Mouse (Mus musculus): ENCODE results near the gene Auts2. TPM values are rescaled to one million over a fixed set of nuclear protein-coding genes. Genes with fewer than 3 reads are reported as not detected.

The Auts2 gene
- total RNA-seq, 2 experiments from 2014 or later, result 43.4 to 57.3 TPM

DNA sequence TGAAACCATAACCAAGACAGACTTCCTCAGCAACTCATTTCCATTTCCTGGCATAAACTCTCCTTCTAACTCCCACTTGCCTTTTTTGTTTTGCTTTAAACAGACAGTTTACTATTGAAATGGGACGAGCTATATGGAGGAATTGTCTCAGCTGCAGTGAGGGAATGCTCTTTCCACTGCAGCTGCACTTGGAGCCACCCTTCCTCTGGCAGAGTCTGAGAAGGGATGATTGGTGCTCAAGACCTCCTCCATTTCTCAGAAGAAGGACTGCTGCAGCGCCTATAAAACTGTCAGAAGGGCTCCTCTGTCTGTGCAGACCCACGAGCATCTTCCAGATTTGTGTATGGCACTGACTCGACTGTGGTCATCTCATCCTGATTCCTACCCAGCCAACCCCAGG is 342.5 kb downstream of the Auts2 start:
- peak in 1 of 2 experiments; percentile 14 for DNase-seq (ENCODE audit: low spot score in 2 of 2)

DNA sequence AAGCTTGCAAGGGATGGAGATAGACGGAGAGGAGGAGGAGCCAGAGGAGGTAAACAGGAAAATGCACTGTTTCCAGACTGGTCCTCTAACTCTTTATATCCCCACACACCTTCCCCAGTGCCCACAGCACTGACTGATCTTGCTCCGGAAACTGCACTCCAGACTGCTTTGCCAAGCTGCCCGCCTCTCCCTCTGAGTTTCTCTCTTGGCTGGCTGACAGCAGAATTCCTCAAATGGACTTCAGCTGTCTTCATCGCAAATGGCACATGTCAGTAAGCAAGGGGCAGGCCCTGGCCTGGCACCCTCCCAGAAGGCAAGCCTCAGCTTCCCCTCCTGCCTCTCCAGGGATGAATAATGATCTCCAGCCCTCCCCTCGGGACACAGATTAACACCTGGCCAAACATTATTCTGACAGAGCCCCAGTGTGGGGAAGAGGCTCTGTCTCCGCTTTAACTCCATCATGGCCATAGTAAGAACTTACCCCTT is 348.1 kb downstream of the Auts2 start:
- peak; percentile 23 to 44 for DNase-seq (ENCODE audit: low spot score in 2 of 2)

DNA sequence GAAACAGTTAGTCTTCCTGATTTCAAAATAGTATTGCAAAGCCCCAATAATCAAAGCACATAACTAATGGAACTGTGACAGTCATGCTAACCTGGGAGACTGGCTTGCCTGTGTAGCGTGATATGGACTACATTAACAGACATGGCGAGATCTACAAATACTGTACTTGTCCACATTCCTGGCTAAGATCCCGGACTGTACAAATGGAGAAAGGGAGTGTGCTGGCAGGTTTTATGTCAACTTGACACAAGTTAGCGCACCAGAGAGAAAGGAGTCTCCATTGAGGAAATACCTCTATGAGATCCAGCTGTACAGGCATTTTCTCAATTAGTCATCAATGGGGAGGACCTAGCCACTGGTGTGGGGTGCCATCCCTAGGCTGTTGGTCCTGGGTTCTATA is 353.0 kb downstream of the Auts2 start:
- DNase-seq (ENCODE audit: low spot score in 2 of 2), result no peak

DNA sequence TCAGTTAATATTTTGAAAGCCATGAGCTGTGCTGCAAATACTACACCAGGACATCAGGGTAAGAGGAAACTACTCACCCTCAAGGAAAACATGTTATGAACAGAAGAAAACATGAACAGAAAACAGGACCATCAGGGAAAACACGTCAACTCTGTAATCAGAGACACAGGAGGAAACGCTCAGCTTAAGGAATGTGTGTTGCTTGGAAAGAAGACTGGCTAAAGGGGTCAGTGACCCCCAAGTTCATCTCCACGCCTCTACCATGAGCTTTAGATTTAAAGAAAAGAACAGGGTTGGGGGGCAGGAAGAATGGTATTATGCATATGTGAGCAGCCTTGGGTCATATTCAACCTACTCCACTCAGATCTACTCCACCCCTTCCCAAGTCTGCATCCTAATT is 356.5 kb downstream of the Auts2 start:
- no peak for DNase-seq (ENCODE audit: low spot score in 2 of 2)

DNA sequence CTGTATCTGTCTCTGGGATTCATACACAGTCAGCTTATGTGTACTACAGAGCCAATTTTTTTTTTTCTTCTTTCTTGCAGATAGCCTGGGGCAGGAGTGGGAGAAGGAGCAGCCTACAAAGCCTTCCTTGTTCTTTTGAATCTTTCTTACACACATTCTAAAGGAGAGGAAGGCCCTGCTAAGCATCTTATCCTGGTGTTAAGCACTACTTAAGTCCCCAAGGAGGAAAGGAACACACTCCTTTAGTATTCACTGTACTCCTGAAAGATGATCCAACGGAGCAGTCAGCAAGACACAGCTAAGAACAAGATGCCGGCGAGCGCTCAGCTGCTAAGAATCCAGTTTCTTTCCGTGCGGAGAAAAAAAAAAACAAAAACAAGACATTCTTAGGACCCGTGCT is 356.9 kb downstream of the Auts2 start:
- no peak for DNase-seq (ENCODE audit: low spot score in 2 of 2)

DNA sequence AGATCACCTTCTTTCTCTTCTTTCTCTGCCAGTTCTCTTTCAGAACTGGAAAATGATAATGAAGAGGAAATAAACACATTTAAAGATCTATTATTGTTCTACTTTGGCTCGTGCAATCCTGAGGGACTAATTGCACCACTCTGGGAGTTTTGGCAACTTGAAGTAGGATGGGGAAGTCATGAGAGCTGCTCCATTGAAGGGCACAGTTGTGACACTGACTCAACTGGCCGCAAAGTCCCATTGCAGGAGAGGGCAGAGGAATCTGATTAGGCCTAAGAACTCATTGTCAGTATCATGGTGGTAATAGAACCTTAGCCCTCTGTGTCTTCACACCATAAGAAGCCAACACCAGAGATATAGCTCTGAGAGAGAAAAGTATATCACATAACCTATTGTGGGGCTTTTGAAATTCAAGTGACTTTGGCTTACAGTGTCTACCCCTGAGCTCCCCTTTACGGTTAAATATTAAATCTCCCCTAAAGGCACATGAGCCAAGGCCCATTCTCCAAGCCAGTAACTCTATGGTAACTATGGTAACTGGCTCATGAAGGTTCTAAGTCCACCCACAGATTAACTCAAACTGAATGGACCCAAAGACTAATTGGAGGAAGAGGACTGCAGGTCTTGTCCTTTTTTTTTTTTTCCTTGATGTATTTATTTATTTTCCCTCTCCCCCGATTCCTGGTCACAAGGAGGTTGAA is 358.6 kb downstream of the Auts2 start:
- DNase-seq (ENCODE audit: low spot score in 2 of 2), result no peak

DNA sequence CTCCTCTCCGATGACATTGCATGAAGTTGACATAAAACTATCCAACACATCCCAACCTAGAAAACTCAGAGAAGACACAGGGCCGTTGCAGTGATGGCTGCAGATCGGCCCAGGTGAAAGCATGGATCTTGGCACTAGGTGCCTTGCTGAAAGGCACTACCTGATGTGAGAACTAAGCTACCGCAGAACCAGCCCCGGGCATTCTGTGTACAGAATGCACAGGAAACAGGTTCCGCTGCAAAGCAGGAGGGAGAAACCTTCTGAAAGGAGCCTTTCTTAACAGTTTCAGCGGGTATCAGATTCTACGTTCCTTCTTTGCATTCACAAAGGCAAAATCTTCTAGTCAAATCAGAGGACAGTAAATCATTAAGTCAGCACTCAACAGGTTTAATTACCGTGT is 361.1 kb downstream of the Auts2 start:
- DNase-seq (ENCODE audit: low spot score in 2 of 2), result no peak

DNA sequence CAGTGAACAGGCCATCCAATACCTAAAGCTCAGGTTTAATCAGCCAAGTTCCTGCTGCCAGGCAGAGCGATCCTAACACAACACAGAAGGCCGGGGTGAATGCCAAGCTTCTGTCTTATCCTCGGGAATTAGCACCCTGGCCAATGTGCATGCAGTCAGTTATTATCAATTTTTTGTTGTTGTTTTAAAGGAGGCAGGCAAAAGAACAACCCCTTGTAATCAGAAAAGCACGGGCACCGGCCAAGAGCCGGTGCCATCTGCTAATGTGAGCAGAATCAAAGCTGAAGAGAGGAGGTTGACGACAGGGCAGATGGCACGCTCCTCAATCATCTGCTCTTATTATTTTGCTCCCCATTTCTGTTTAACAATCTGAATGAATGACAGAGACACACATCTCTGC is 373.1 kb downstream of the Auts2 start:
- no peak for DNase-seq (ENCODE audit: low spot score in 2 of 2)

DNA sequence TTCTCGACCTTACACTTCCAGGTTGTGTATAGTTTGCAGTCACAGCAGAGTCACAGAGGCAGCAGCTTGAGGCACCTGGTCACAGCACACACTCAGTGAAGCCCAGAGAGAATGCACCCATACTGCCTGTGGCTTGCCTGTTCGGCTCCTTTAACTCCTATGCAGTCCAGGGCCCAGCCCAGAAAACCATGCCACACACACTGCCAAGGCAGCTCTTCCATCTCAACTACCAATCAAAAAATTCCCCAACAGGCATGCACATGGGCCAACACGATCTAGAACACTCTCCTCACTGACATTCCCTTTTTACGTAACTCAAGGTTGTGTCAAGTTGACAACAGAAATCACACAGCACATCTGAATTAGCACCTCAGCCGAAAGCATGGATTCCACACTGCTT is 374.3 kb downstream of the Auts2 start:
- DNase-seq (ENCODE audit: low spot score in 2 of 2), result no peak

DNA sequence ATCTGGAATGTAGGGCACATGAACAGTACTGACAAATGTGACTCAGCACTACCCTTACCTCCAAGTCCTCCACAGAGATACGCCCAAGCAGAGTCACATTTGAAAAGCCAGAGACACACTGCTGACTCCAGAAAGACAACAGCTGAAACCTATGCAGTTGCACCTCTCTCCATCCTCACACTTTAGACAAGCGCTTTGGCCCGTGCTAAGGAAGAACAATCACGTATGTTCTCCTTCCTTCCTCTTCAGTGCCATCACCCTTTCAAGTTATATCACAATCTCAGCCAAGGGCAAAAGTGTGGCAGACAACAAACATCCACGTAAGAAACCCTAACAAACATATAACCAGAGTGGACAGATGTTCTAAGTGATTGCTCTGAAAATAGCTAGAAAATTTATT is 374.9 kb downstream of the Auts2 start:
- DNase-seq (ENCODE audit: low spot score in 2 of 2), result no peak

DNA sequence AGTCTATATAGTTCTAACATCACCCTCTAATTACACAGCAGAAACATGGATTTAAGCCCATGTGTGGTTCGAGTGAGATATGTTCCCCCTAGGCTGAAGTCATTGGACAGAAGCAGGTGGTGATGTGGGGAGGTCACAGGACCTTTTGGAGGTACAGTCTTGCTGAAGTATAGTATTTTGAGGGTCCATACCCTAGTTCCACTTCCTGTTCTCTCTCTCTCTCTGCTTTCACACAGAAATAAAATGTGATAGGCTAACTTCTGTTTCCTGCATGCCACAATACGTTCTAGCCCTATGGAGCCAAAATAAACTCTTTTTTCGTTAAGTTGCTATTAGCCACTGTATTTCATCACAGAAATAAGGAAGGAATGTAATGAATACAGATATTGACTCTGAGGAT is 376.6 kb downstream of the Auts2 start:
- DNase-seq (ENCODE audit: low spot score in 2 of 2), result no peak

DNA sequence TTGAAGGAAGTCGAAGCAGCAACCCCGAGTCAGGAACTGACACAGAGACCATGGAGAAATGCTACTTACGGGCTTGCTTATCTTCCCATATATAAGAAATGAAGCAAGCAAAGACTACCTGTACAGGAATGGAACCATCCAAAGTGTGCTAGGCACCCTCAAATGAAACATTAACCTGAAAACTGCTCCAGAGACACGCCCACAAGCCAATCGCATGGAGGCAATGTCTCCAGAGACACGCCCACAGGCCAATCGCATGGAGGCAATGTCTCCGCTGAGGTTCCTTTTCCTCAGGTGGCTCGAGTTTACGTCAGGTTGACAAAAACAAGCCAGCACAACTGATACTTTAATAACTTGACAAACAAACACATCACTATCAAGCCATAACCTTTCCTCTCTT is 379.2 kb downstream of the Auts2 start:
- DNase-seq (ENCODE audit: low spot score in 2 of 2), result no peak

DNA sequence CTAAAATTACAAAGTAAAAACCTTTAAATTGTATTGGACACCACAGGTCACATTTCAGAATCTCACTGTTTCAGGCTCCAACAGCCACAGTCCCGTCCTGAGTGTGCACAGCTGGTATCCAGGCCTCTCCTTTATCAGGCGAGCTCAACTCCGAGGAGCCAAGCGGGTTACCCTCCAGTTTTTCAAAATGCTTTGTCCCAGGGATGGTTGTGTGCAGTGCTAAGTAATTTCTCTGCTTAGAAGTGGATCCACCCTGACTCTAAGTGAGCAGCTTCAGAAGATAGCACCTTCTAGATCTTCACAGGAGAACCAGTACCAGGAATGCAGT is 381.0 kb downstream of the Auts2 start:
- no peak for DNase-seq (ENCODE audit: low spot score in 2 of 2)

DNA sequence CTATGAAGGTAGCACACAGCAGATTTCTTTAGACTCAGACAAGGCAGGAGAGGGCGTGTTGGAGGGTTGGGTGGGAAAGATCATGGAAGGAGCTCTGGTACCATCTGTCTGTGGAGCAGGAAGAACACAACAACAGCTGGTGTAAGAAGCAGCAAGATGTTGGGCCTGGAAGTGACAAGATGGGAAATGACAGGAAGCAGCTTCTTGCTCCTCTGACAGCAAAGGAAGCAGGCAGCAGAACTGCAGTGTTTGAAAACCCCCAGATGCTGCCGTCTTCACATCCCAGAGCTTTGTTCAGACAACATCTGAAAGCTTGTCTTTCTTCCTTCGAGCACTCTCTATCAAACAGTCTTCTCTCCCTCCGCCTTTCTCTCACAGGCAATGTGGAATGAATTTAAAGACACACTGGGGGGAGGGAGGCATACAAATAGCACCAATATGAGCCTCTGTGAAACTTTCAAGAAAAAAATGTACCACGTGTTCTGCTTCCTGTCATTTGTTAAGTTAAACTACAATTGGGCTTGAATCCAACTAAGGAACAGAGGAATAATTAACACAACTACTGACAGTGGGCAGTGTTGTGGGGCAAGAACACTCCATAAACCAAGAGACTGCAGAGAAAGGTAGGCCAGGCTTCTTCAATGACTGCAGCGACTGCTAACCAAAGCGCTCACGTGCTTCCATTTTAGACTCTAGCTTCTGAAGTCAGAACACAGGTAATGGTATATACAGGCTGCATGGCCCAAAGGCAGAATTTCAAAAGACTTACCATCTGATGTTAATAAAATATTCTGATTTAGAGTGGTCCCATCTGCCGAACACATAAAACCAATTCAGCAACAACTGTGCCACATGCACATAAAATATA is 381.6 kb downstream of the Auts2 start:
- no peak for DNase-seq (ENCODE audit: low spot score in 2 of 2)

DNA sequence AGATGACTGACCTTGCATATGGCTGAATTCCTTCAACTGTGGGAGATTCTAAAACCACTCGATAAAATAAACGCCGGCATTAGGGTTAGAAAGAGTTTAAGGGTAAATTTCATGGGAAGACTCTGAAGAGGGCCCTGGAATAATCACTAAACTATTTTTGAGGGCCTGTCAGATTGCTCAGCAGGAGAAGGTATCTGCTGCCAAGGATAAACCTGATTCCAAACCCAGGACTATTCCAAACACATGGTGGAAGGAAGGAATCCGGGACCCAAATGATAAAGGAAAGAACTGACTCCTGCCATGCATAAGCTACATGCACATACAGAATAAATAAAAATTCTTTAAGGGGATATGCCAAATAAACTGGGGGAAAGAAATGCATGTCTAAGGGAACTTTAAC is 399.0 kb downstream of the Auts2 start:
- no peak for DNase-seq (ENCODE audit: low spot score in 2 of 2)

DNA sequence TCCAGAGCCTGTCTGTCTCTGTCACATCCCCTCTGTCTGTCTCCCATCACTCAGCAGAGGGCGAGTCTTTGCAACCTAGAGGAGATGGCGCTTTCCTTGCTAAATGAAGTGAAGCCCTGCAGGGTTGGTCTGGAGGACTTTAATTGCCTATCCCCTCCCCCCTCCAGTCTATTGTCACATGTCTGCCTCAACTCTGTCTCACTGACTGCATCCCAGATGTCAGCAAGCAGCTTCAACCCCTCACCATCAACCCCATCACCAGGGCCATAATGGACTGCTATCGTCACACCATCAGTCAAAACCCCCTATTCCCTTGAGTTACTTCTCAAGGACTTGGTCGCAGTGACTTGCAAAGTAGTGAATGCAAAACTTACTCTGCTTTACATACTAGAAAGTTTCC is 402.3 kb downstream of the Auts2 start:
- DNase-seq (ENCODE audit: low spot score in 2 of 2), result no peak

DNA sequence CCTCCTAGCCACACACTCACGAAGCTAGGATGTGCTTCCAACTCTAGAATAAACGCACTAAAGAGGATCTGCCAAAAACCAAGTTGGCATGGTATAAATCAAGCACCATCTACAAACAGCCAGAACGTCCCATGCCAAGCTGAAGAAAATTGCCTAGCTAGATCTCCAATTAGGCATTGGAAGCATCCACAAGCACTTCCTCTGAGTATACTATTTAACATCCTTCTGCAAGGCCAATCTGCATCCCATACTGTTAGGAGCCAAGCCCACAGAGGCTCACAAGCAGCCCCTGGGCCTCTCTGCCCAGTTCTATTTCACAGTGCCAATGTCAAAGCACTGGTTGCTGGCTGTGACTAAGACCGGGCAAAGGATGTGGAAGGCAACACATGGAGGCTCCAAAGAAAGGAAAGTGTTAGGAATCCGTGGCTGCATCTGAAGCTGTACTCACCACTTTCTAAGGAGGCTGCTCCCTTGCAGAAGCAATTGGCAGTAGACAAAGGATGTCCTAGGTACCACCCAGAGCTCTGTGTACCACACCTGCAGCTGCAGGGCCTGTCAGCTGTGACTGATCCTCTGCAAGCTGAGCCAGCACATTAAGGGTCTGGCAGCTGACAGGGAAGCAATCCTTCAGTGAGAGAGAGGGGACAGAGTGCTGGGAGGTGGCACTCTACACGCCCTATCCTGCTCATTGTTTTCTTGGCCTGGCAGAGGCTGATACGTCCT is 407.0 kb downstream of the Auts2 start:
- no peak for DNase-seq (ENCODE audit: low spot score in 2 of 2)

DNA sequence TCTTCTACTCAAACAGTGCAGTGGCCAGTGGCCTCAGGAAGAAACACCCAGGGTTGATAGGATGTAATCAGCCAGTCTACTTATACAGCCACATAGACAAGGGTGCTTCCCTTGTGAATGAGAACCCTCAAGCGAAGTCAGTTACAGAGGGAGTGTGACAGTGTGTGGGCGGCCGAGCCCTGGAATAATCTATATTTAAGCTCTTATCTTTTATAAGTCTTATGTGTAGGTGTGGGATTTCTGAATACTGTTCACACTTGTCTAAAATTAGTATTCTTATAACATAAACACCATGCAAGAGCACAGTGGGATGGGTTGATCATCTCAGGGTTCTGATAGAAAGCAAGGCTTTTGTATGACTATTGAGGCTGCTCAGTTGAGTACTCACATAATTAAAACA is 411.2 kb downstream of the Auts2 start:
- DNase-seq (ENCODE audit: low spot score in 2 of 2), result no peak

DNA sequence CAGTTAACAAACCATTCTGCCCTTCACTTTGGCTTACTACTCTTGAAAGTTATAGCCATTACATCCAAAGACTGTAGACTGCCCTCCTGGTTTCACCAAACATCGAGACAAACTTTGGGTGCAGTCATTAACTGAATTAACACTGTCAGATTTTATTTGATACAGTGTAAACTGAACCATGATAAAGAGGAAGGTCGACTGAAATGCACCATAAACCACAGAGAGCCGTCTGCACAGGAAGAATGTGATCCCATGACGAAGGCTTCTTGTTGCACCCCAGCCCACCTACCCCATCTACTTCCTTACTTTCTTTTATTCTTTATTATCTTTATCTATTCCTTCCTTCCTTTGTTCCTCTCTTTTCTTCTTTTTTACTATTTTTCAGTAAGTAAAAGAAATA is 412.6 kb downstream of the Auts2 start:
- DNase-seq (ENCODE audit: low spot score in 2 of 2), result no peak

DNA sequence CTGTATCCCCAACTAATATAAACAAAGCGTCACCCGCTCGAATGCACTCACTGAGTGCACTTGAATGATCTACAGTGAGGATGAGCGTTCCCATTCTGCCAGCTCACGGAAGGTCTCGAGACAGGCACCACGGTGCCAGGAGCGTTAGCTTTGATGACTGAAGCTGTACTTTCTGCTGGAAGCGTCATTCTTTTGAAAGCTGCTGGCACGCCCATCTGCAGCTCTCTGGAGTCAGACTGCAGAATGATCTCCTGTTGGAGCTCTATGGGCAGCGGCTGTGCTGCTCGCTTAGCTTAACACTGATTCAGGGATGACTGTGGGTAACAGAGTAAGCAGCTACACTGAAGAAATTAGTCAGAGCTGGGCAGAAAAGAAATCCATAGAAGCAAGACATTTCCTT is 416.5 kb downstream of the Auts2 start:
- DNase-seq (ENCODE audit: low spot score in 2 of 2), result no peak

DNA sequence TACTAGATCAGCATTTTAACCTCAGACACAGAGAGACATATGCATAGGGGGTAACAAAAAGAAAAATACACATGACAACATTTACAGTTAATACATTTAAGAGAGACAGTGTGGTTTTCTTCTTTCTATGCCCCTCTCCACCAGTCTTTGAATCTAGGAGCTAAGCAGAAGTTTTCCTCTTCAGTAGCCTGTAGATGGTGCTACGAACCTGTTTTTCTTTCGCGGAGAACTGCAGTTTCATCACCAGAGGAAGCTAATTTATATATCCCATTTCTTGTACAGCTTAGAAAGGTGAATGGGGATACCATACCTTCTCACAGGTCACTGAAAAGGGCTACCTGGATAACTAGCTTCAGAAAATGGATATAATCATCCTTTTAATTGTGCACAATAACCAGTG is 427.5 kb downstream of the Auts2 start:
- no peak for DNase-seq (ENCODE audit: low spot score in 2 of 2)
